Mouse (Mus musculus): Measurements from ENCODE around the gene Eif2s1. TPM values are rescaled to one million over a fixed set of nuclear protein-coding genes. Genes with fewer than 3 reads are reported as not detected.

Eif2s1 gene
- 139 and 149 TPM in 2 replicates for polyA plus RNA-seq (2015; fragmentation: Nextera tagmentation; extraction: Ambion mirVana)

- Histone ChIP-seq H3K27me3 (ENCODE audit: control insufficient read depth, insufficient read depth, low read depth, low read length) (no peaks in the 10 kb centered on the region), H3K36me3 (ENCODE audit: control insufficient read depth, insufficient read depth) (0 out of 2 replicates have a peak, but pooled peaks cover 4% of the 10 kb centered on the region), H3K4me2 (ENCODE audit: low read depth, low read length) (peak within 1 kb of the TSS; percentile 86), H3K9me3 (replicated peaks; ENCODE audit: control insufficient read depth, low read length) (no peaks in the 10 kb centered on the region), H3K27ac (ENCODE audit: low read length) (peak within 1 kb of the TSS; percentile 93), H3K9ac (ENCODE audit: low read depth, low read length) (peak within 1 kb of the TSS; percentile 89), H3K4me3 (ENCODE audit: low read depth, low read length) (peak within 1 kb of the TSS; percentile 93), H3K4me1 (ENCODE audit: control insufficient read depth, low read depth, low read length) (peaks cover 13% of the 10 kb centered on the region)
- WGBS (ENCODE audit: insufficient replicate concordance) = under 1% methylated on average over 55 of the region's 55 CpGs
- ATAC-seq (ENCODE audit: low read depth) = peak; percentile 98
Observed at GRCm38 (mm10) chr12:78861496-78862253, at the start of gene Eif2s1, which contains the start of gene Atp6v1d. Gene Eif2s1 (plus strand): TSS chr12:78861819. Gene Atp6v1d (minus strand): TSS chr12:78861638.

- no peak overlapping the region for H3K4me2 ChIP-seq (ENCODE audit: low read depth, low read length)
- H3K27me3 ChIP-seq (ENCODE audit: control insufficient read depth, insufficient read depth, low read depth, low read length) = no peaks in the 10 kb centered on the region
- ATAC-seq (ENCODE audit: low read depth) = no peak
- no peak overlapping the region for H3K9ac ChIP-seq (ENCODE audit: low read depth, low read length)
- no peaks in the 10 kb centered on the region for H3K36me3 ChIP-seq (ENCODE audit: control insufficient read depth, insufficient read depth)
- H3K27ac ChIP-seq (ENCODE audit: low read length) = no peak overlapping the region
- H3K4me1 ChIP-seq (ENCODE audit: control insufficient read depth, low read depth, low read length) = no peaks in the 10 kb centered on the region
- no peak overlapping the region for H3K4me3 ChIP-seq (ENCODE audit: low read depth, low read length)
- no peaks in the 10 kb centered on the region for H3K9me3 ChIP-seq (replicated peaks; ENCODE audit: control insufficient read depth, low read length)
Observed at GRCm38 (mm10) chr12:78814437-78814836, 47.2 kb upstream of the Eif2s1 start.

- ATAC-seq (ENCODE audit: low read depth) = no peak
- Histone ChIP-seq H3K4me3 (ENCODE audit: low read depth, low read length) (no peak overlapping the region), H3K27me3 (ENCODE audit: control insufficient read depth, insufficient read depth, low read depth, low read length) (no peaks in the 10 kb centered on the region), H3K27ac (ENCODE audit: low read length) (no peak overlapping the region), H3K9me3 (replicated peaks; ENCODE audit: control insufficient read depth, low read length) (no peaks in the 10 kb centered on the region), H3K9ac (ENCODE audit: low read depth, low read length) (no peak overlapping the region), H3K4me1 (ENCODE audit: control insufficient read depth, low read depth, low read length) (no peaks in the 10 kb centered on the region), H3K36me3 (ENCODE audit: control insufficient read depth, insufficient read depth) (peaks cover 3% of the 10 kb centered on the region), H3K4me2 (ENCODE audit: low read depth, low read length) (no peak overlapping the region)
- 65% methylated on average over 2 of the region's 2 CpGs for WGBS (ENCODE audit: insufficient replicate concordance)
Observed at GRCm38 (mm10) chr12:78834496-78834895, 27.1 kb upstream of the Eif2s1 start.

- peaks cover 15% of the 10 kb centered on the region for H3K36me3 ChIP-seq (ENCODE audit: control insufficient read depth, insufficient read depth)
Observed at GRCm38 (mm10) chr12:78839906-78840305, 21.7 kb upstream of the Eif2s1 start.

GRCm38 (mm10) chr12:78842429-78842828 is 19.2 kb upstream of the Eif2s1 start:
- Histone ChIP-seq H3K4me2 (ENCODE audit: low read depth, low read length) (no peak overlapping the region), H3K9ac (ENCODE audit: low read depth, low read length) (no peak overlapping the region), H3K27ac (ENCODE audit: low read length) (no peak overlapping the region), H3K4me3 (ENCODE audit: low read depth, low read length) (no peak overlapping the region), H3K27me3 (ENCODE audit: control insufficient read depth, insufficient read depth, low read depth, low read length) (no peaks in the 10 kb centered on the region), H3K4me1 (ENCODE audit: control insufficient read depth, low read depth, low read length) (no peaks in the 10 kb centered on the region), H3K36me3 (ENCODE audit: control insufficient read depth, insufficient read depth) (peaks cover 21% of the 10 kb centered on the region), H3K9me3 (replicated peaks; ENCODE audit: control insufficient read depth, low read length) (no peaks in the 10 kb centered on the region)
- no peak for ATAC-seq (ENCODE audit: low read depth)
- 91% methylated on average over 1 of the region's 1 CpGs for WGBS (ENCODE audit: insufficient replicate concordance)

More at GRCm38 (mm10) chr12:78839906-78840305, 21.7 kb upstream of the Eif2s1 start:
- H3K9me3 ChIP-seq (replicated peaks; ENCODE audit: control insufficient read depth, low read length) = no peaks in the 10 kb centered on the region
- no peak overlapping the region for H3K4me2 ChIP-seq (ENCODE audit: low read depth, low read length)
- no peaks in the 10 kb centered on the region for H3K27me3 ChIP-seq (ENCODE audit: control insufficient read depth, insufficient read depth, low read depth, low read length)
- 76% methylated on average over 4 of the region's 4 CpGs for WGBS (ENCODE audit: insufficient replicate concordance)
- no peak overlapping the region for H3K27ac ChIP-seq (ENCODE audit: low read length)
- no peaks in the 10 kb centered on the region for H3K4me1 ChIP-seq (ENCODE audit: control insufficient read depth, low read depth, low read length)
- no peak for ATAC-seq (ENCODE audit: low read depth)
- no peak overlapping the region for H3K9ac ChIP-seq (ENCODE audit: low read depth, low read length)
- H3K4me3 ChIP-seq (ENCODE audit: low read depth, low read length) = no peak overlapping the region

- no peaks in the 10 kb centered on the region for H3K9me3 ChIP-seq (replicated peaks; ENCODE audit: control insufficient read depth, low read length)
- 82% methylated on average over 4 of the region's 4 CpGs for WGBS (ENCODE audit: insufficient replicate concordance)
- H3K4me3 ChIP-seq (ENCODE audit: low read depth, low read length) = no peak overlapping the region
- H3K4me1 ChIP-seq (ENCODE audit: control insufficient read depth, low read depth, low read length) = no peaks in the 10 kb centered on the region
- no peak overlapping the region for H3K4me2 ChIP-seq (ENCODE audit: low read depth, low read length)
- H3K36me3 ChIP-seq (ENCODE audit: control insufficient read depth, insufficient read depth) = peaks cover 13% of the 10 kb centered on the region
- H3K27ac ChIP-seq (ENCODE audit: low read length) = no peak overlapping the region
- no peak for ATAC-seq (ENCODE audit: low read depth)
- H3K27me3 ChIP-seq (ENCODE audit: control insufficient read depth, insufficient read depth, low read depth, low read length) = no peaks in the 10 kb centered on the region
- H3K9ac ChIP-seq (ENCODE audit: low read depth, low read length) = no peak overlapping the region
Observed at GRCm38 (mm10) chr12:78848246-78848645, 13.4 kb upstream of the Eif2s1 start.

- H3K36me3 ChIP-seq (ENCODE audit: control insufficient read depth, insufficient read depth) = 0 out of 2 replicates have a peak, but pooled peaks cover 4% of the 10 kb centered on the region
- no peaks in the 10 kb centered on the region for H3K27me3 ChIP-seq (ENCODE audit: control insufficient read depth, insufficient read depth, low read depth, low read length)
- peak overlapping the region; percentile 93 for H3K4me3 ChIP-seq (ENCODE audit: low read depth, low read length)
- H3K9me3 ChIP-seq (replicated peaks; ENCODE audit: control insufficient read depth, low read length) = no peaks in the 10 kb centered on the region
- no peak for ATAC-seq (ENCODE audit: low read depth)
- H3K9ac ChIP-seq (ENCODE audit: low read depth, low read length) = peak overlapping the region; percentile 89
- H3K4me2 ChIP-seq (ENCODE audit: low read depth, low read length) = peak overlapping the region; percentile 86
- H3K27ac ChIP-seq (ENCODE audit: low read length) = peak overlapping the region; percentile 76
- WGBS (ENCODE audit: insufficient replicate concordance) = under 1% methylated on average over 30 of the region's 30 CpGs
- peaks cover 13% of the 10 kb centered on the region for H3K4me1 ChIP-seq (ENCODE audit: control insufficient read depth, low read depth, low read length)
Observed at GRCm38 (mm10) chr12:78860921-78861495, 611 bp upstream of the Eif2s1 start.

- under 1% methylated on average over 22 of the region's 22 CpGs for WGBS (ENCODE audit: insufficient replicate concordance)
- peak; percentile 20 for ATAC-seq (ENCODE audit: low read depth)
Observed at GRCm38 (mm10) chr12:78862254-78862730, 673 bp downstream of the Eif2s1 start.

GRCm38 (mm10) chr12:78865434-78865833 is 3.8 kb downstream of the Eif2s1 start:
- Histone ChIP-seq H3K4me2 (ENCODE audit: low read depth, low read length) (no peak overlapping the region), H3K9me3 (replicated peaks; ENCODE audit: control insufficient read depth, low read length) (no peaks in the 10 kb centered on the region), H3K27me3 (ENCODE audit: control insufficient read depth, insufficient read depth, low read depth, low read length) (no peaks in the 10 kb centered on the region), H3K4me1 (ENCODE audit: control insufficient read depth, low read depth, low read length) (peaks cover 9% of the 10 kb centered on the region), H3K4me3 (ENCODE audit: low read depth, low read length) (no peak overlapping the region), H3K27ac (ENCODE audit: low read length) (no peak overlapping the region), H3K9ac (ENCODE audit: low read depth, low read length) (no peak overlapping the region), H3K36me3 (ENCODE audit: control insufficient read depth, insufficient read depth) (peaks cover 20% of the 10 kb centered on the region)
- WGBS (ENCODE audit: insufficient replicate concordance) = 84% methylated on average over 1 of the region's 1 CpGs
- ATAC-seq (ENCODE audit: low read depth) = no peak

More at GRCm38 (mm10) chr12:78862254-78862730, 673 bp downstream of the Eif2s1 start:
- peak overlapping the region; percentile 93 for H3K4me3 ChIP-seq (ENCODE audit: low read depth, low read length)
- H3K4me2 ChIP-seq (ENCODE audit: low read depth, low read length) = peak overlapping the region; percentile 86
- H3K4me1 ChIP-seq (ENCODE audit: control insufficient read depth, low read depth, low read length) = peaks cover 13% of the 10 kb centered on the region
- H3K9ac ChIP-seq (ENCODE audit: low read depth, low read length) = peak overlapping the region; percentile 89
- peak overlapping the region; percentile 93 for H3K27ac ChIP-seq (ENCODE audit: low read length)
- no peaks in the 10 kb centered on the region for H3K27me3 ChIP-seq (ENCODE audit: control insufficient read depth, insufficient read depth, low read depth, low read length)
- H3K36me3 ChIP-seq (ENCODE audit: control insufficient read depth, insufficient read depth) = peaks cover 9% of the 10 kb centered on the region
- H3K9me3 ChIP-seq (replicated peaks; ENCODE audit: control insufficient read depth, low read length) = no peaks in the 10 kb centered on the region
